Mouse (Mus musculus): ENCODE data around the gene Dbx1.

DNA sequence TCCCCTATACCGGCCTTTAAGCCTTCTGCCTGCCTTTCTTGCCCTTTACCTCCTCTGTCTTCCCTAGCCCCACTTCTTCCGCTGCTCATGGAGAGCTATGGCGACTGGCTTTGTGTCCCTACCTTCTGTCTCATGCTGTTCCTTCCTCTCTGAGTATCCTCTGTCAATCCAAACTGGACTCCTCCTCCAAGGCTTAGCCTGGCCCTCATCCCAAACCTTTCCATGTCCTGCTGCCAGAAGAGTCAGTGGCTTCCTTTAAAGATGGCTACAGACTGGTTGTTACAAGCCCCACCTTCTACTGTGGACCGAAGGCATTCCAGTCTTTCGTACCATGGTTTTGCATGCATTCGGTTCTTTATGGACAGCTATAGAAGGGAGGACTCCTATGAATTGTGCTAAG lies 53.5 kb downstream of the Dbx1 start:
- no peak for TF ChIP-seq CTCF (IDR thresholded peaks at IDR 0.05; ENCODE audit: low read depth)
- TF ChIP-seq EP300 (optimal IDR thresholded peaks at IDR 0.05) = no peak

Data from stomach, postnatal 0 days (tissue).